Mouse (Mus musculus) C2C12 (cell line): ENCODE data around the gene Iqcf6. TPM values are rescaled to one million over a fixed set of nuclear protein-coding genes. Genes with fewer than 3 reads are reported as not detected.

ENCODE experiments used
- H3K27me3 ChIP-seq: one replicate; pipeline ENCODE4 v1.6.1; 2011; ENCODE audit not compliant: control insufficient read depth, insufficient read depth, insufficient read length
- H3K36me3 ChIP-seq: one replicate; pipeline ENCODE4 v1.6.1; 2011; ENCODE audit not compliant: control insufficient read depth, insufficient read depth
- H3K4me3 ChIP-seq: one replicate; pipeline ENCODE4 v1.5.1; 2011; ENCODE audit warnings: mild to moderate bottlenecking, control low read depth; ENCODE audit not compliant: poor library complexity, insufficient read depth, severe bottlenecking
- H3K79me2 ChIP-seq: one replicate; pipeline ENCODE4 v1.6.1; 2011; ENCODE audit not compliant: control insufficient read depth, insufficient read depth
- H3K79me3 ChIP-seq: one replicate; pipeline ENCODE4 v1.6.1; 2011; ENCODE audit warnings: low read depth, control low read depth
- H3ac ChIP-seq: one replicate; pipeline ENCODE3; 2011; ENCODE audit warnings: low read depth; ENCODE audit not compliant: control insufficient read depth, insufficient read length
- CEBPB ChIP-seq: IDR thresholded peaks from one replicate; pipeline ENCODE4 v1.6.1; 2011; ENCODE audit warnings: low read depth, mild to moderate bottlenecking, control low read depth, moderate library complexity
- CTCF ChIP-seq: IDR thresholded peaks from one replicate; pipeline ENCODE4 v1.5.1; 2011; ENCODE audit not compliant: control insufficient read depth, insufficient read depth, insufficient read length
- FOSL1 ChIP-seq: IDR thresholded peaks from one replicate; pipeline ENCODE4 v1.8.0; 2011; ENCODE audit warnings: mild to moderate bottlenecking, low read length; ENCODE audit not compliant: poor library complexity, insufficient read depth, severe bottlenecking
- MAX ChIP-seq: IDR thresholded peaks from one replicate; pipeline ENCODE4 v1.6.1; 2011; ENCODE audit warnings: mild to moderate bottlenecking, control low read depth
- MYOD1 ChIP-seq: IDR thresholded peaks from one replicate; pipeline ENCODE4 v1.6.1; 2011; ENCODE audit warnings: low read depth; ENCODE audit not compliant: control insufficient read depth, insufficient read length
- MYOG ChIP-seq: IDR thresholded peaks from one replicate; pipeline ENCODE4 v1.6.1; 2011; ENCODE audit not compliant: control insufficient read depth, insufficient read length; ENCODE audit errors: extremely low read depth
- USF1 ChIP-seq: IDR thresholded peaks from one replicate; pipeline ENCODE4 v1.6.1; 2011; ENCODE audit warnings: low read depth, mild to moderate bottlenecking, control low read depth, moderate library complexity
- polyA plus RNA-seq: library from polyadenylated mRNA; unstranded; fragments of >200 nt; fragmentation: generic; extraction: Trizol; gene quantifications from one replicate; pipeline ENCODE4 v1.2.1, GENCODE M21; 2012; ENCODE audit warnings: missing spikeins

Iqcf6 gene
- polyA plus RNA-seq, 1 experiment = not detected

- Histone ChIP-seq H3K27me3 (no peaks in the 10 kb centered on the region), H3K36me3 (peaks cover 33% of the 10 kb centered on the region), H3K79me2 (no peaks in the 10 kb centered on the region), H3K79me3 (no peaks in the 10 kb centered on the region), H3ac (no peak overlapping the region), H3K4me3 (no peak overlapping the region)
- TF ChIP-seq MYOG (no peak), CTCF (peak; percentile 47)
These were observed 49.1 kb downstream of the Iqcf6 start for GRCm38 (mm10) chr9:106675480-106675879.

DNA sequence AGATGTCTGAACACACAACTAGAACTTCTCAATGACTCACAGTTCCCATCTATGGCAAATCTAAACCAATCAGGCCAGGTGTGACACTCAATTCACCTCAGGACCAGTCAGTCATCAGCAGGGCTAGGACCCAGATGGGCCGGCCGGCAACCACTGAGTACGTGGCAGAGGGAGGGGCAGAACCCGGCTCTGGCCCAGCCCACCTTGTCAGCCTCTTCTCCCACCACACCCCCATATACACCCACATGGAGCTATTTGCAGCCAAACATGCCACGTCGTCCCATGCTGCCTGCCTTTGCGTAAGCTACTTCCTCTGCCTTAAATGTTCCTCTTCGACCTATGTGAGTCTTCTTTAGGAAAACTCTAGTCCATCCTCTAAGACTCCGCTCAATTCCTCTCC lies 49.6 kb downstream of the Iqcf6 start:
- Histone ChIP-seq H3ac (no peak overlapping the region), H3K36me3 (peaks cover 38% of the 10 kb centered on the region), H3K27me3 (no peaks in the 10 kb centered on the region), H3K4me3 (no peak overlapping the region), H3K79me3 (no peaks in the 10 kb centered on the region), H3K79me2 (no peaks in the 10 kb centered on the region)
- TF ChIP-seq MYOD1 = no peak
- TF ChIP-seq FOSL1 = no peak
- TF ChIP-seq MAX = no peak
- TF ChIP-seq CTCF = no peak
- TF ChIP-seq USF1 = no peak
- no peak for TF ChIP-seq CEBPB
- no peak for TF ChIP-seq MYOG

DNA sequence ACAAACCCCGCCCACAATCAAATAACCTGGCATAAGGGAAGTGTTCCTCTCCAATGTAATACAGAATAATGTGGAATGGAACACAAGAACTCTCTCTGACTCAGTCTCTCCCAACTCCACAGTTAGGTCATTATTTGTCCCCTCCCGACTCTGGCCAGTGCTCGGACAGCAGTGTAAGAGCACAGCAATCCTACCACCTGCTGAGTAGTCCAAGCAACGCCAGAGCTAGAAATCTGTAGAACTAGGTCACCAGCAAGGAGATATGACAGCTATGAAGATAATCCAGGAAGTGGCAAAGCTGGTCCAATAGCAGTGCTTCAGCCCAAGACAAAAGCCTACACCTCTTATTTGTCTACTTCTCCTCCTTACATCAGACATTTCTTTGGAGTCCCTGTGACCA lies 50.2 kb downstream of the Iqcf6 start:
- H3K27me3 ChIP-seq = no peaks in the 10 kb centered on the region
- H3K36me3 ChIP-seq = peaks cover 41% of the 10 kb centered on the region
- TF ChIP-seq CTCF (no peak), MAX (no peak), MYOG (no peak)

More for the DNA sequence above, 50.2 kb downstream of the Iqcf6 start:
- H3ac ChIP-seq = no peak overlapping the region
- H3K4me3 ChIP-seq = no peak overlapping the region
- no peaks in the 10 kb centered on the region for H3K79me2 ChIP-seq
- H3K79me3 ChIP-seq = no peaks in the 10 kb centered on the region

Other genes with a start within 250 kb of the Iqcf6 start
- 72.9 TPM for gene Rpl29, start 197.1 kb upstream of the Iqcf6 start, polyA plus RNA-seq
- gene Acy1, start 188.3 kb upstream of the Iqcf6 start, polyA plus RNA-seq = 21.4 TPM
- gene Abhd14b, start 179.1 kb upstream of the Iqcf6 start, polyA plus RNA-seq = 6.1 TPM
- 18.4 TPM for gene Abhd14a, start 178.9 kb upstream of the Iqcf6 start, polyA plus RNA-seq
- 294 TPM for gene Pcbp4, start 173.3 kb upstream of the Iqcf6 start, polyA plus RNA-seq
- gene Gpr62, start 160.6 kb upstream of the Iqcf6 start, polyA plus RNA-seq = 0.29 TPM
- 109 TPM for gene Rrp9, start 150.6 kb upstream of the Iqcf6 start, polyA plus RNA-seq
- 26.8 TPM for gene Parp3, start 149.6 kb upstream of the Iqcf6 start, polyA plus RNA-seq
- 0.08 TPM for gene Iqcf1, start 126.6 kb upstream of the Iqcf6 start, polyA plus RNA-seq
- gene Iqcf5, start 112.0 kb upstream of the Iqcf6 start, polyA plus RNA-seq = not detected
- gene Iqcf3, start 65.0 kb upstream of the Iqcf6 start, polyA plus RNA-seq = not detected
- not detected for gene Iqcf4, start 55.6 kb upstream of the Iqcf6 start, polyA plus RNA-seq
- not detected for gene Grm2, start 29.5 kb downstream of the Iqcf6 start, polyA plus RNA-seq
- gene Tex264, start 59.3 kb downstream of the Iqcf6 start, polyA plus RNA-seq = 79.0 TPM
- gene Rad54l2, start 162.6 kb downstream of the Iqcf6 start, polyA plus RNA-seq = 8.0 TPM
- gene Dcaf1, start 195.3 kb downstream of the Iqcf6 start, polyA plus RNA-seq = 17.1 TPM